Mouse (Mus musculus): ENCODE data around the gene Chek2. TPM values are rescaled to one million over a fixed set of nuclear protein-coding genes. Genes with fewer than 3 reads are reported as not detected.

Chek2 gene
- polyA plus RNA-seq, 2 experiments = 26.2 to 26.7 TPM

DNA sequence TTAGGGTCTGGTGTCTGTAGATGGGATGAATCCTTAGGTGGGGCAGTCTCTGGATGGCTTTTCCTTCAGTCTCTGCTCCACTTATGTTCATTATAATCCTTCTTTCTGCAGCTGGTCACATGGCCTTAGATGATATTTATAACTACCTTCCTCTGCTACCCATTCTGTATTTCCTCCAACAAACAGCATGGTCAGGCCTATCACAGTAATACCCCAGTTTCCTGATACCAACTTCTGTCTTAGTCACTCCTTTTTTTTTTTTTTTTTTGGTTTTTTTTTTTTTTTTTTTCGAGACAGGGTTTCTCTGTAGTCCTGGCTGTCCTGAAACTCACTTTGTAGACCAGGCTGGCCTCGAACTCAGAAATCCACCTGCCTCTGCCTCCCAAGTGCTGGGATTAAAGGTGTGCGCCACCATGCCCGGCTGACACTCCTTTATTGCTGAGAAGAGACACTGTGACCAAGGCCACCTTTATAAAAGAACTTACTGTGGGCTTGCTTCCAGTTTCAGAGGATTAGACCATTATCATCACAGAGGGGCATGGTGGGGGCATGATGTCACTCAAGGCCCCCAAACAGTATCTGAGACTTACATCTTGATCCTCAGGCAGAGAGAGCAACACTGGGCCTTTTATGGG is 70.3 kb downstream of the Chek2 start:
- Histone ChIP-seq H3K9ac (replicated peaks) (no peak overlapping the region), H3K4me1 (replicated peaks; ENCODE audit: control insufficient read depth in 2 of 2, insufficient read depth in 2 of 2, low read length in 1 of 2) (peaks cover 0 to 3% of the 10 kb centered on the region in 2 experiments; a peak in 1 of 4 replicates), H3K4me2 (ENCODE audit: low read depth) (no peak overlapping the region), H3K4me3 (ENCODE audit: insufficient read depth in 1 of 2, low read depth in 2 of 2, low read length in 2 of 2) (no peak overlapping the region), H3K9me3 (ENCODE audit: control insufficient read depth, low read length) (no peaks in the 10 kb centered on the region), H3K27ac (no peak overlapping the region), H3K36me3 (replicated peaks; ENCODE audit: control insufficient read depth, insufficient read depth, low read depth) (no peaks in the 10 kb centered on the region), H3K27me3 (ENCODE audit: control insufficient read depth, insufficient read depth, low read length) (no peaks in the 10 kb centered on the region)
- no peak for TF ChIP-seq CTCF (IDR thresholded peaks at IDR 0.05; ENCODE audit: low read depth)
- TF ChIP-seq EP300 (IDR thresholded peaks at IDR 0.05; ENCODE audit: low read depth) = no peak
- 59% methylated on average over 4 of the region's 4 CpGs for WGBS (ENCODE audit: insufficient replicate concordance)
- DNase-seq (ENCODE audit: low read depth in 3 of 3, low spot score in 3 of 3) (no peak), ATAC-seq (ENCODE audit: insufficient read depth) (no peak)

GRCm38 (mm10) chr5:110914859-110915258 is 75.1 kb downstream of the Chek2 start:
- Histone ChIP-seq H3K4me2 (ENCODE audit: low read depth) (no peak overlapping the region), H3K27me3 (ENCODE audit: control insufficient read depth, insufficient read depth, low read length) (no peaks in the 10 kb centered on the region), H3K4me1 (replicated peaks; ENCODE audit: control insufficient read depth in 2 of 2, insufficient read depth in 2 of 2, low read length in 1 of 2) (no peaks in the 10 kb centered on the region), H3K9me3 (ENCODE audit: control insufficient read depth, low read length) (no peaks in the 10 kb centered on the region), H3K4me3 (ENCODE audit: insufficient read depth in 1 of 2, low read depth in 2 of 2, low read length in 2 of 2) (no peak overlapping the region), H3K36me3 (replicated peaks; ENCODE audit: control insufficient read depth, insufficient read depth, low read depth) (no peaks in the 10 kb centered on the region), H3K27ac (no peak overlapping the region), H3K9ac (replicated peaks) (no peak overlapping the region)
- TF ChIP-seq CTCF (IDR thresholded peaks at IDR 0.05; ENCODE audit: low read depth) (no peak), EP300 (IDR thresholded peaks at IDR 0.05; ENCODE audit: low read depth) (no peak)
- 80% methylated on average over 11 of the region's 11 CpGs for WGBS (ENCODE audit: insufficient replicate concordance)
- no peak for DNase-seq (ENCODE audit: low read depth in 3 of 3, low spot score in 3 of 3)
- ATAC-seq (ENCODE audit: insufficient read depth) = no peak

- 63% methylated on average over 3 of the region's 3 CpGs for WGBS (ENCODE audit: insufficient replicate concordance)
- H3K27ac ChIP-seq = no peak overlapping the region
These were observed 76.5 kb downstream of the Chek2 start for GRCm38 (mm10) chr5:110916241-110916640.

DNA sequence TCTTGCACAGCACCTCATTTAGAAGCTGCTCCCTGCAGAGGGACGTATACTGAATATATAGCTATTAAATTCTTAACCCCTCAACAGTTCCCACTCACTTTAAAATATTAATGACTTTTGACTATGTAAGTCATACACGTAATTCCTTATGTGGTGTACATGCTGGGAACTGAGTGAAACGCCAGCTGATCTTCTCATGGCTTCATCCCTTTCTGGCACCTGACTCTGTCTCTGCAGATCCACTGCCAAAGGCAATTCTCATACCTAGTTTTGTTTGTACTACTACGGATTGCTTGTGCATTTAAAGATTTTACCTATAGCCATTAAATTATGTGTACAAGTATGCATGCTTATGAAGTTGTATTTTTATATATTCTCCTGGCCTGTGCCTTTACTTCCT is 79.8 kb downstream of the Chek2 start:
- no peak overlapping the region for H3K9ac ChIP-seq (replicated peaks)
- no peak overlapping the region for H3K4me3 ChIP-seq (ENCODE audit: insufficient read depth in 1 of 2, low read depth in 2 of 2, low read length in 2 of 2)
- no peaks in the 10 kb centered on the region for H3K27me3 ChIP-seq (ENCODE audit: control insufficient read depth, insufficient read depth, low read length)
- no peaks in the 10 kb centered on the region for H3K4me1 ChIP-seq (replicated peaks; ENCODE audit: control insufficient read depth in 2 of 2, insufficient read depth in 2 of 2, low read length in 1 of 2)
- 60% methylated on average over 4 of the region's 4 CpGs for WGBS (ENCODE audit: insufficient replicate concordance)
- no peaks in the 10 kb centered on the region for H3K36me3 ChIP-seq (replicated peaks; ENCODE audit: control insufficient read depth, insufficient read depth, low read depth)
- ATAC-seq (ENCODE audit: insufficient read depth) (no peak), DNase-seq (ENCODE audit: low read depth in 3 of 3, low spot score in 3 of 3) (no peak)
- no peak overlapping the region for H3K27ac ChIP-seq
- TF ChIP-seq EP300 (IDR thresholded peaks at IDR 0.05; ENCODE audit: low read depth) = no peak
- TF ChIP-seq CTCF (IDR thresholded peaks at IDR 0.05; ENCODE audit: low read depth) = no peak
- no peak overlapping the region for H3K4me2 ChIP-seq (ENCODE audit: low read depth)
- H3K9me3 ChIP-seq (ENCODE audit: control insufficient read depth, low read length) = no peaks in the 10 kb centered on the region

More at GRCm38 (mm10) chr5:110916241-110916640, 76.5 kb downstream of the Chek2 start:
- no peak overlapping the region for H3K4me3 ChIP-seq (ENCODE audit: insufficient read depth in 1 of 2, low read depth in 2 of 2, low read length in 2 of 2)
- H3K27me3 ChIP-seq (ENCODE audit: control insufficient read depth, insufficient read depth, low read length) = no peaks in the 10 kb centered on the region
- H3K9me3 ChIP-seq (ENCODE audit: control insufficient read depth, low read length) = no peaks in the 10 kb centered on the region
- DNase-seq (ENCODE audit: low read depth in 3 of 3, low spot score in 3 of 3) = no peak
- H3K4me1 ChIP-seq (replicated peaks; ENCODE audit: control insufficient read depth in 2 of 2, insufficient read depth in 2 of 2, low read length in 1 of 2) = no peaks in the 10 kb centered on the region
- no peak overlapping the region for H3K9ac ChIP-seq (replicated peaks)
- H3K4me2 ChIP-seq (ENCODE audit: low read depth) = no peak overlapping the region
- no peak for TF ChIP-seq CTCF (IDR thresholded peaks at IDR 0.05; ENCODE audit: low read depth)
- TF ChIP-seq EP300 (IDR thresholded peaks at IDR 0.05; ENCODE audit: low read depth) = no peak
- H3K36me3 ChIP-seq (replicated peaks; ENCODE audit: control insufficient read depth, insufficient read depth, low read depth) = no peaks in the 10 kb centered on the region
- no peak for ATAC-seq (ENCODE audit: insufficient read depth)

DNA sequence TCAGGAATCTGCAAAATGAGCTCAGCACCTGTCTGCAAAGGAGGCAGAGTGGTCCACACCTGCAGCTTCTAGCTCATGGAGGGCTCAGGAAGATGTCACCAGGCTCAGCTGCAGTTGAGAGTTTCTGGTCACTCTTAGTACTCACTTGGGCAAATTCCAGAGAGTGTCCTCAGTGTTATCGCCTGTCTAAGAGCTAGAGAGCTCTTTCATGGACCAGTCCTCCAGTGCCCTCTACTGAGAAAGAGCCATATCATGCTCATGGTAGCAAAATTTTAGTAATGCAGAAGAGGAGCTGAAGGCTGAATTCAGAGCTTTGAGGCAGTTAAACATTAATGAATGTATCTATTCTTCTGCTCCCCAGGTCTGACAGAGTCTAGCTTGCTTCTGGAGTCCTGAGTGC is 83.6 kb downstream of the Chek2 start:
- 36% methylated on average over 1 of the region's 1 CpGs for WGBS (ENCODE audit: insufficient replicate concordance)
- no peak overlapping the region for H3K9ac ChIP-seq (replicated peaks)
- peak; percentile 34 for TF ChIP-seq CTCF (IDR thresholded peaks at IDR 0.05; ENCODE audit: low read depth)
- no peak for TF ChIP-seq EP300 (IDR thresholded peaks at IDR 0.05; ENCODE audit: low read depth)
- no peak overlapping the region for H3K4me2 ChIP-seq (ENCODE audit: low read depth)
- H3K36me3 ChIP-seq (replicated peaks; ENCODE audit: control insufficient read depth, insufficient read depth, low read depth) = no peaks in the 10 kb centered on the region
- ATAC-seq (ENCODE audit: insufficient read depth) = no peak
- no peak overlapping the region for H3K4me3 ChIP-seq (ENCODE audit: insufficient read depth in 1 of 2, low read depth in 2 of 2, low read length in 2 of 2)
- no peaks in the 10 kb centered on the region for H3K4me1 ChIP-seq (replicated peaks; ENCODE audit: control insufficient read depth in 2 of 2, insufficient read depth in 2 of 2, low read length in 1 of 2)
- H3K27ac ChIP-seq = no peak overlapping the region
- no peaks in the 10 kb centered on the region for H3K27me3 ChIP-seq (ENCODE audit: control insufficient read depth, insufficient read depth, low read length)
- no peaks in the 10 kb centered on the region for H3K9me3 ChIP-seq (ENCODE audit: control insufficient read depth, low read length)
- DNase-seq (ENCODE audit: low read depth in 3 of 3, low spot score in 3 of 3) = peak in 1 of 3 experiments; percentile 9

Other genes with a start within 250 kb of the Chek2 start
- gene Noc4l, start 186.6 kb upstream of the Chek2 start, polyA plus RNA-seq (2012; rRNA removed) = 56.0 and 61.8 TPM in 2 replicates
- 36.9 and 40.3 TPM in 2 replicates for gene Noc4l, start 186.6 kb upstream of the Chek2 start, polyA plus RNA-seq (2014; fragmentation: Nextera tagmentation; extraction: Ambion mirVana)
- 6.8 and 9.1 TPM in 2 replicates for gene Ddx51, start 186.5 kb upstream of the Chek2 start, polyA plus RNA-seq (2012; rRNA removed)
- gene Ddx51, start 186.5 kb upstream of the Chek2 start, polyA plus RNA-seq (2014; fragmentation: Nextera tagmentation; extraction: Ambion mirVana) = 9.2 and 13.4 TPM in 2 replicates
- gene Ep400, start 69.3 kb upstream of the Chek2 start, polyA plus RNA-seq (2012; rRNA removed) = 14.7 and 18.2 TPM in 2 replicates
- gene Ep400, start 69.3 kb upstream of the Chek2 start, polyA plus RNA-seq (2014; fragmentation: Nextera tagmentation; extraction: Ambion mirVana) = 15.2 and 15.3 TPM in 2 replicates
- gene Pus1, start 59.3 kb upstream of the Chek2 start, polyA plus RNA-seq (2012; rRNA removed) = 20.0 and 23.9 TPM in 2 replicates
- gene Pus1, start 59.3 kb upstream of the Chek2 start, polyA plus RNA-seq (2014; fragmentation: Nextera tagmentation; extraction: Ambion mirVana) = 17.2 and 18.8 TPM in 2 replicates
- 16.7 and 18.3 TPM in 2 replicates for gene Ulk1, start 29.9 kb upstream of the Chek2 start, polyA plus RNA-seq (2012; rRNA removed)
- gene Ulk1, start 29.9 kb upstream of the Chek2 start, polyA plus RNA-seq (2014; fragmentation: Nextera tagmentation; extraction: Ambion mirVana) = 13.3 and 14.7 TPM in 2 replicates
- 18.0 and 28.8 TPM in 2 replicates for gene Hscb, start 202 bp upstream of the Chek2 start, polyA plus RNA-seq (2012; rRNA removed)
- 50.0 and 55.7 TPM in 2 replicates for gene Hscb, start 202 bp upstream of the Chek2 start, polyA plus RNA-seq (2014; fragmentation: Nextera tagmentation; extraction: Ambion mirVana)
- gene Ttc28, start 39.8 kb downstream of the Chek2 start, polyA plus RNA-seq (2012; rRNA removed) = 0.36 and 0.48 TPM in 2 replicates
- gene Ttc28, start 39.8 kb downstream of the Chek2 start, polyA plus RNA-seq (2014; fragmentation: Nextera tagmentation; extraction: Ambion mirVana) = 0.81 and 1.00 TPM in 2 replicates

All from liver, embryonic 14.5 days (tissue).